Mouse (Mus musculus) neural tube, embryonic 11.5 days (tissue): ENCODE measurements at regions not wholly inside any gene's neighbourhood (a gene's known extent, or its start where the extent isn't known, plus 50 kb on each side); places are given as distances from the start of the nearest gene placed in this dataset.

Experiments
- ATAC-seq: fragments of 200-750 bp; cut with Nextera tagmentation; 2 replicates; pipeline ENCODE4 v1.8.0; 2017; ENCODE audit warnings: moderate number of reproducible peaks, mild to moderate bottlenecking, moderate TSS enrichment, moderate library complexity; ENCODE audit not compliant: insufficient read depth, low FRiP score, low TSS enrichment
- DNase-seq: peaks from one replicate; pipeline ENCODE4 v3.0.0-alpha.2; 2015; ENCODE audit warnings: low spot score
- H3K27ac ChIP-seq: fragments of 300-500 bp; sonication (generic); 2 replicates; pipeline ENCODE4 v1.5.1; 2014; ENCODE audit warnings: low read depth, mild to moderate bottlenecking, low read length
- H3K27me3 ChIP-seq: fragments of 300-500 bp; sonication (generic); 2 replicates; pipeline ENCODE4 v1.6.1; 2014; ENCODE audit warnings: mild to moderate bottlenecking, low read length, mixed read lengths; ENCODE audit not compliant: control insufficient read depth, insufficient read depth
- H3K36me3 ChIP-seq: fragments of 300-500 bp; sonication (generic); 2 replicates; pipeline ENCODE4 v1.6.1; 2014; ENCODE audit warnings: mild to moderate bottlenecking, low read length, moderate library complexity, mixed read lengths; ENCODE audit not compliant: control insufficient read depth, insufficient read depth
- H3K4me1 ChIP-seq: fragments of 300-500 bp; sonication (generic); 2 replicates; pipeline ENCODE4 v1.6.1; 2014; ENCODE audit warnings: low read length, mixed read lengths; ENCODE audit not compliant: control insufficient read depth, insufficient read depth
- H3K4me2 ChIP-seq: fragments of 300-500 bp; sonication (generic); 2 replicates; pipeline ENCODE4 v1.6.1; 2014; ENCODE audit warnings: low read depth, mild to moderate bottlenecking, moderate library complexity
- H3K4me3 ChIP-seq: fragments of 300-500 bp; sonication (generic); 2 replicates; pipeline ENCODE4 v1.5.1; 2014; ENCODE audit warnings: low read depth, low read length
- H3K9ac ChIP-seq: fragments of 300-500 bp; sonication (generic); 2 replicates; pipeline ENCODE4 v1.6.1; 2014; ENCODE audit warnings: mild to moderate bottlenecking, low read length
- H3K9me3 ChIP-seq: fragments of 300-500 bp; sonication (generic); 2 replicates; pipeline ENCODE4 v1.6.1; 2016; ENCODE audit warnings: low read length; ENCODE audit not compliant: control insufficient read depth
- WGBS: fragments of 180-500 bp; shearing (Covaris S2); extraction: QIAGEN DNeasy Blood & Tissue Kit; methylation state at CpG from one replicate; pipeline ENCODE4 v1.1.7; 2014; 5-methylcytosine and 5-hydroxymethylcytosine counted together

- 44% methylated on average over 5 of the region's 5 CpGs for WGBS
- DNase-seq: no peak
- no peaks in the 10 kb centered on the region for H3K27me3 ChIP-seq
Measured at GRCm38 (mm10) chr3:128039185-128039584, 143.1 kb upstream of the Fam241a start.

DNA sequence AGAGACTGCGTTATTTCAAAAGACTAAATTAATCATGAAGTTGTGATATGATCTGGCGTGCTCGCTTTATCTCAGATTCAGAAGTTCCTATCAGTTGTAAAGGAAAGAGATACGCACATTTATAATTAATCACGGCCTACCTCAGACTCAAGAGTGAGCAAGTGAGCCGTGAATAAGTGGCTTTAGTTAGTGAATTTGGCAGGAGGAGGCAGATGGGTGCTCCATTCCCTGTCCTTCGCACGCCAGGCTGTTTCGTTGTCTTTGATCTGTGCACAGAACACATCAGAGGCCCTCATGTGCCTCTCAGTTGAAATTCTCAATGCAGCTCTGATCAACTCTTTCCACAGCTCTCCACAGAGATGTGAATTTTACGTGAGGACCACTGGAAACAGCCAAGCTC is 140.4 kb upstream of the Fam241a start:
- DNase-seq (no peak), ATAC-seq (no peak)
- 57% methylated on average over 10 of the region's 10 CpGs for WGBS
- no peak overlapping the region for H3K9ac ChIP-seq
- no peak overlapping the region for H3K27ac ChIP-seq
- no peaks in the 10 kb centered on the region; the same call in 1 of the 2 replicates for H3K4me1 ChIP-seq
- H3K4me2 ChIP-seq: no peak overlapping the region
- H3K4me3 ChIP-seq: no peak overlapping the region
- no peaks in the 10 kb centered on the region for H3K9me3 ChIP-seq
- no peaks in the 10 kb centered on the region for H3K36me3 ChIP-seq
- no peaks in the 10 kb centered on the region for H3K27me3 ChIP-seq

More at GRCm38 (mm10) chr3:128039185-128039584, 143.1 kb upstream of the Fam241a start:
- Histone ChIP-seq H3K9me3 (no peaks in the 10 kb centered on the region), H3K27ac (no peak overlapping the region), H3K9ac (no peak overlapping the region), H3K36me3 (no peaks in the 10 kb centered on the region), H3K4me2 (no peak overlapping the region), H3K4me3 (no peak overlapping the region), H3K4me1 (no peaks in the 10 kb centered on the region; the same call in 1 of the 2 replicates)
- no peak for ATAC-seq

DNA sequence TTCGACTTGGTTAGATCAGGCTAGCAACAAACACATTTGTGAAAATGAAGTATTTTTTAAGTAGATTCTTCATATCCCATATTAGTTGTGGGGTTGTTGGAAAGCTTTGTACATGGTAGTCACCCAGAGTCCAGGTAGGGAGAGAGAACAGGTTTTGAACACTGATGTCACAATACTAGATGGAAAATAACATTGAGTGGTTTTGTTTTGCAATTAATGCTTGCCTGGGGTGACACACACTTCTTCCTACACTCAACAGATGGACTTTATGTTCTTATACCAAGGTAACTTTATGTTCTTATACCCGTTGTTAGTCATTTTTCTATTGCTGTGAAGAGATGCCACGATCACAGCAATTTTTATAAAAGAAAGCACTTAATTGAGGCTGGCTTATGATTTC is 134.2 kb upstream of the Fam241a start:
- Histone ChIP-seq H3K4me1 (no peaks in the 10 kb centered on the region), H3K36me3 (no peaks in the 10 kb centered on the region), H3K4me3 (no peak overlapping the region), H3K9me3 (no peaks in the 10 kb centered on the region), H3K27ac (no peak overlapping the region), H3K27me3 (no peaks in the 10 kb centered on the region), H3K4me2 (no peak overlapping the region), H3K9ac (no peak overlapping the region)
- DNase-seq (no peak), ATAC-seq (no peak)
- 87% methylated on average over 3 of the region's 3 CpGs for WGBS

- no peak overlapping the region for H3K27ac ChIP-seq
- no peak for ATAC-seq
Measured at GRCm38 (mm10) chr3:128029565-128029915, 133.4 kb upstream of the Fam241a start.

DNA sequence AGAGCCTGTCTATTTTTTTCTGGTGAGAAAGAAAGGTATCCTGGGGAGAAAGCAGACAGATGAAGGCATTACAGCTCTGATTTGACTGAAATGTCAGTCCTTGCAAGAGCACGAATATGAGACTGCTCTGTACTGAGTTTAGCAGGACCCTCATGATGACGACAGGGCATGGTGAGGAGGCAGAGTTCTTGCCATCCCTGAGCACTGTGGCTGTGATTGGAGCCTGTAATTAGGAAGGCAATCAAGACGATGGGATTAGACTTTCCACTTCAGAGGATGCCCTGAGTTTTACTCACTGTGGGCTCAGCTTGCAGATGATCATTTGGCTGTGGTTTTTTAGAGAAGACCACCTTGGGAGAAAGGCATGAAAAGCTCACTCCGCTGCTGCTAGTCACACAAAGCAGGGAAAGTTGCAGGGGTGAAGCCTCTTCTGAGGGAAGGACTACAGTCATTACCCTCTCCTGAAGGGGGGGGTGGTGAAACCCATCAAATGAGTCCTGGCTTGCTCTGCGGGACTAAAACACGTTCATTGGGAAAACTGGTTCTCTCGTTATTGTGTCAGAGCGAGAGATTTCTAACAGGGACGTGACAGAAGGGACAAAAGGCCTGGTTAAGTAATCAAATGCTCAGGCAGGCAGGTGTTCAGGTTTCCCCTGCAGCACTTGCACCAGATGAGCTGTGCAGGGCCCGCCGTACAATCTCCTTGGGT is 132.9 kb upstream of the Fam241a start:
- WGBS: 31% methylated on average over 11 of the region's 11 CpGs
- H3K27ac ChIP-seq: no peak overlapping the region
- no peak for ATAC-seq

More at GRCm38 (mm10) chr3:128029565-128029915, 133.4 kb upstream of the Fam241a start:
- no peaks in the 10 kb centered on the region for H3K9me3 ChIP-seq
- H3K36me3 ChIP-seq: no peaks in the 10 kb centered on the region
- H3K4me1 ChIP-seq: no peaks in the 10 kb centered on the region
- no peak overlapping the region for H3K9ac ChIP-seq
- WGBS: 68% methylated on average over 5 of the region's 5 CpGs
- H3K27me3 ChIP-seq: no peaks in the 10 kb centered on the region
- no peak overlapping the region for H3K4me3 ChIP-seq
- no peak overlapping the region for H3K4me2 ChIP-seq
- DNase-seq: no peak

DNA sequence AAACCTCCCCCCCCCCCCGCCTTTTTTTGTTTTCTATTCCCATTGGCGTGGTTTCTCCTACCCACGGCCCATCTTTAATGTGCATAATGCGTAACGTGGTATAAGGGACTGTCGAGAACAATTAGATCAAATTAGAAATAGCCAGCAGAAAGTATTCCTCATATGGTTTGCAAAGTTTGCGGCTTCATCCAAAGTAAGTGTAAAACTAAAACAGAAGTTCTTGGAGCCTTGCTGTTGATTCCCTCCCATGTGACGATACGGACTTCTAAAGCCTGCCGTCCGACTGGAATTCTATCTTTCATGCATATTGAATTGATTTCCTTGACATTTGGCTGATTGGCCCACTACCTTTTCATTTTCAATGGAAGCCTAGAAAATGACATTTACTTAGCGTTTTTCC is 128.7 kb upstream of the Fam241a start:
- H3K27ac ChIP-seq: no peak overlapping the region
- no peak overlapping the region for H3K9ac ChIP-seq
- H3K9me3 ChIP-seq: no peaks in the 10 kb centered on the region
- ATAC-seq (no peak), DNase-seq (no peak)
- H3K36me3 ChIP-seq: no peaks in the 10 kb centered on the region
- H3K27me3 ChIP-seq: no peaks in the 10 kb centered on the region
- 89% methylated on average over 12 of the region's 12 CpGs for WGBS
- H3K4me3 ChIP-seq: no peak overlapping the region
- no peaks in the 10 kb centered on the region for H3K4me1 ChIP-seq
- no peak overlapping the region for H3K4me2 ChIP-seq

More for the DNA sequence above, 132.9 kb upstream of the Fam241a start:
- no peak for DNase-seq
- Histone ChIP-seq H3K9me3 (no peaks in the 10 kb centered on the region), H3K4me3 (no peak overlapping the region), H3K27me3 (no peaks in the 10 kb centered on the region), H3K9ac (no peak overlapping the region), H3K4me1 (no peaks in the 10 kb centered on the region), H3K4me2 (no peak overlapping the region), H3K36me3 (no peaks in the 10 kb centered on the region)

DNA sequence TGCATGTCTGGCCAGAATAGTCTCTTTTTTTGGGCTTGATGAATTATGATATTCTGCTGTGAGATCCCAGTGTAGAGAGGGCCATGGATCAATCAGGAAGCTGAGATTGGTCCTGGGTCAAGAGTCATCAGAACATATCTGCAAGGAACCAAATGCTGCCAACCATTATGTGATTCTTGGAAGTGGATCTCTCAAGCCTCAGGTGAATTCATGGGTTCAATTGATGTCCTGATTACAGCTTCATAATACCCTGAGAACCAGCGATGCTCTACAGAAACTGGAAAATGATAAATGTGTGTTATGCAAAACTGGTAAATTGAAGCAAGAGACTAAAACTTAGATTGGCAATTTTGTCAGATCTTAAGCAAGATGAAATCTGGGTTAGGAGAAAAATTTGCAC is 118.8 kb upstream of the Fam241a start:
- no peak overlapping the region for H3K4me2 ChIP-seq
- H3K36me3 ChIP-seq: no peaks in the 10 kb centered on the region
- no peak for ATAC-seq
- 79% methylated on average over 1 of the region's 1 CpGs for WGBS
- no peaks in the 10 kb centered on the region for H3K9me3 ChIP-seq
- H3K9ac ChIP-seq: no peak overlapping the region
- H3K27ac ChIP-seq: no peak overlapping the region
- no peaks in the 10 kb centered on the region for H3K27me3 ChIP-seq
- DNase-seq: no peak
- no peaks in the 10 kb centered on the region for H3K4me1 ChIP-seq
- H3K4me3 ChIP-seq: no peak overlapping the region

DNA sequence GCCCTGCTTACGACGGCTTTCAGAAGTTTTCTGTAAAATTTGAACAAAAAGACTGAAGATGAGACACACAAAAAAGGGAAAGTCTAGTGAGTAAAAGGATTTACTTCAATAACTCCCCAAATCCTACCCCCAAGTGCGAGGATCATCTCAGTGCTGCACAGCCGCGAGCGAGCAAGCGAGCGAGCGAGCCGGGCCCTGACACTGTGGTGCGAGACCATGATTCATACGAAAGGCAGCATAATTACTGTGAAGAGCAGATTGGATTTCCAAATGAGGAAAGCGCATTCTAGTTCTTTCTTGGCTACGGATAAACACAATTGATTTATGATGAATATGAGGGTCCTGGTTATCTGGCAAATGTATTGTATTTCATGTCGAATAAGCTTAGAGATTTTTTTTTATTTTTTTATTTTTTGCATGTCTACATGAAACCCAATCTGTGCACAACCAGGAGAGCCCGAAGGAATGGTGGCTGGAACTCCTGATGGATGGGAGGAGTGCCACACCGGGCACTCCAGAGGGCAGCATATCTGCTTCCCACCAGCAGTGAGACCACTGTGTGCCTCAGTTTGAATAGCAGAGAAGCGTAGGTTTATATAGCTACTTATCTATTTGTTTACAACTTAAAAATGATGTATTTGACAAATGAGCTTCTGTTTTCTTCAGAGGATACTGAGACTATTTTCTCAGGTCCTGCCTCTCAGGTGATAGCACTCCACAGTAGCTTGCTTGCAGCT is 106.9 kb upstream of the Fam241a start:
- no peak overlapping the region for H3K27ac ChIP-seq
- WGBS: 85% methylated on average over 18 of the region's 18 CpGs
- no peak overlapping the region for H3K9ac ChIP-seq
- ATAC-seq: no peak
- no peak for DNase-seq
- H3K4me3 ChIP-seq: no peak overlapping the region
- H3K4me2 ChIP-seq: no peak overlapping the region
- H3K9me3 ChIP-seq: no peaks in the 10 kb centered on the region
- H3K27me3 ChIP-seq: no peaks in the 10 kb centered on the region
- no peaks in the 10 kb centered on the region for H3K4me1 ChIP-seq
- H3K36me3 ChIP-seq: no peaks in the 10 kb centered on the region
